Mouse (Mus musculus): Measurements from ENCODE around the gene Rnf216. TPM values are rescaled to one million over a fixed set of nuclear protein-coding genes. Genes with fewer than 3 reads are reported as not detected.

The Rnf216 gene
- polyA plus RNA-seq, 1 experiment from 2014 or later, result 33.1 TPM

- Histone ChIP-seq H3K4me1 (replicated peaks) (no peaks in the 10 kb centered on the region), H3K4me2 (no peak overlapping the region), H3K36me3 (no peaks in the 10 kb centered on the region), H3K9me3 (peaks cover 3% of the 10 kb centered on the region), H3K27me3 (no peaks in the 10 kb centered on the region), H3K9ac (no peak overlapping the region), H3K27ac (replicated peaks) (no peak overlapping the region), H3K4me3 (no peak overlapping the region)
- 91% methylated on average over 7 of the region's 7 CpGs for WGBS
- no peak for ATAC-seq (ENCODE audit: low read depth)
Observed at GRCm38 (mm10) chr5:143130342-143130741, 17.5 kb upstream of the Rnf216 start.

DNA sequence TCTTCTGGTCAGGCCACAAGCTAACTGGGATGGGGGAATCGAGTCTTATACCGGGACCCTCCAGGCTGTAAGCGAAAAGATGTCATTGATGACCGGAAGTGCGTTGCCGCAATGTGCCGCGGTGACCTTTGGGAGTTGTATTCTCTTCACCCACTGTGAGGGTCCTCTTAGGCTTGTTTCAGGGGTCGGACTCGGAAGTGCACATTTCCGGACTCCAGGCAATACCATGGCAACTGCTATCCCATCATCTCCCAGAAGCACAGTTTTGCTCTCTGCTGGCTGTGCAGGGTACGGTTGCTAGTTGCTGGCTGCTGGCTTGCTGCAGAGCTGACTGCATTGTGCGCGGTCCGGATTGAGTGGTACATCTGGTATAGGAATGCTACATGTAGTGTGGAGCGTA is 16.3 kb upstream of the Rnf216 start:
- WGBS, result 90% methylated on average over 16 of the region's 16 CpGs

GRCm38 (mm10) chr5:143127837-143128236 is 15.0 kb upstream of the Rnf216 start:
- 72% methylated on average over 8 of the region's 8 CpGs for WGBS
- Histone ChIP-seq H3K9ac (no peak overlapping the region), H3K4me1 (replicated peaks) (no peaks in the 10 kb centered on the region), H3K4me2 (no peak overlapping the region), H3K27me3 (no peaks in the 10 kb centered on the region), H3K9me3 (peaks cover 3% of the 10 kb centered on the region), H3K27ac (replicated peaks) (no peak overlapping the region), H3K4me3 (no peak overlapping the region), H3K36me3 (no peaks in the 10 kb centered on the region)
- ATAC-seq (ENCODE audit: low read depth), result no peak

More for the DNA sequence above, 16.3 kb upstream of the Rnf216 start:
- Histone ChIP-seq H3K4me1 (replicated peaks) (no peaks in the 10 kb centered on the region), H3K27ac (replicated peaks) (no peak overlapping the region), H3K4me2 (no peak overlapping the region), H3K4me3 (no peak overlapping the region), H3K9ac (no peak overlapping the region), H3K9me3 (peaks cover 3% of the 10 kb centered on the region), H3K36me3 (no peaks in the 10 kb centered on the region), H3K27me3 (no peaks in the 10 kb centered on the region)
- no peak for ATAC-seq (ENCODE audit: low read depth)

GRCm38 (mm10) chr5:143126908-143127307 is 14.1 kb upstream of the Rnf216 start:
- no peaks in the 10 kb centered on the region for H3K36me3 ChIP-seq
- H3K9ac ChIP-seq, result no peak overlapping the region
- 71% methylated on average over 4 of the region's 4 CpGs for WGBS
- no peak overlapping the region for H3K27ac ChIP-seq (replicated peaks)
- no peak for ATAC-seq (ENCODE audit: low read depth)
- no peak overlapping the region for H3K4me2 ChIP-seq
- no peaks in the 10 kb centered on the region for H3K27me3 ChIP-seq
- H3K9me3 ChIP-seq, result peaks cover 3% of the 10 kb centered on the region
- no peaks in the 10 kb centered on the region for H3K4me1 ChIP-seq (replicated peaks)
- H3K4me3 ChIP-seq, result no peak overlapping the region

DNA sequence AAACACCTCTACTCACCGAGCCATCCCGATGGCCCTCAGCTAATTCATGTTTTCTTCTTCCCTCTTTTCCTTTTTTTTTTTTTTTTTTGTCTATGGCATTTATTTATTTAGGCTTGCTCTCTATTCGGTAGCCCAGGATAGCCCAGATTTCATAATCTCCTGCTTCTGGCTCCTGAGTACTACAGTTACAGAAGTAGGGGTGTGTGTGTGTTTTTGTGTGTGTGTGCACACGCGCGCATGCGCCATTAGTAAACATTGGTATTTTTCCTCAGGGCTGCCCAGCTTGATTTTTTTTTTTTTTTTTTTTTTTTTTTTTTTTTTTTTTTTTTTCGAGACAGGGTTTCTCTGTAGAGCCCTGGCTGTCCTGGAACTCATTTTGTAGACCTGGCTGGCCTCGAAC is 13.3 kb upstream of the Rnf216 start:
- no peak overlapping the region for H3K4me3 ChIP-seq
- no peak for ATAC-seq (ENCODE audit: low read depth)
- H3K27me3 ChIP-seq, result no peaks in the 10 kb centered on the region
- H3K9me3 ChIP-seq, result peaks cover 3% of the 10 kb centered on the region
- 91% methylated on average over 9 of the region's 9 CpGs for WGBS
- no peak overlapping the region for H3K4me2 ChIP-seq
- H3K36me3 ChIP-seq, result no peaks in the 10 kb centered on the region
- no peaks in the 10 kb centered on the region for H3K4me1 ChIP-seq (replicated peaks)
- no peak overlapping the region for H3K27ac ChIP-seq (replicated peaks)
- no peak overlapping the region for H3K9ac ChIP-seq

- 45% methylated on average over 7 of the region's 7 CpGs for WGBS
- Histone ChIP-seq H3K36me3 (no peaks in the 10 kb centered on the region), H3K27ac (replicated peaks) (no peak overlapping the region; the same call in 1 of the 2 replicates), H3K4me2 (no peak overlapping the region), H3K4me3 (no peak overlapping the region), H3K27me3 (no peaks in the 10 kb centered on the region), H3K9ac (no peak overlapping the region), H3K9me3 (peaks cover 3% of the 10 kb centered on the region), H3K4me1 (replicated peaks) (no peaks in the 10 kb centered on the region)
- no peak for ATAC-seq (ENCODE audit: low read depth)
Observed at GRCm38 (mm10) chr5:143125601-143126000, 12.8 kb upstream of the Rnf216 start.

GRCm38 (mm10) chr5:143124805-143125378 is 12.1 kb upstream of the Rnf216 start:
- no peak overlapping the region for H3K27ac ChIP-seq (replicated peaks)
- no peaks in the 10 kb centered on the region for H3K4me1 ChIP-seq (replicated peaks)
- 85% methylated on average over 4 of the region's 4 CpGs for WGBS
- no peak overlapping the region for H3K4me2 ChIP-seq
- H3K4me3 ChIP-seq, result no peak overlapping the region
- H3K9ac ChIP-seq, result no peak overlapping the region
- H3K9me3 ChIP-seq, result peaks cover 3% of the 10 kb centered on the region
- ATAC-seq (ENCODE audit: low read depth), result no peak
- no peaks in the 10 kb centered on the region for H3K27me3 ChIP-seq
- no peaks in the 10 kb centered on the region for H3K36me3 ChIP-seq

- Histone ChIP-seq H3K27me3 (no peaks in the 10 kb centered on the region), H3K9ac (no peak overlapping the region), H3K36me3 (no peaks in the 10 kb centered on the region), H3K4me3 (no peak overlapping the region), H3K9me3 (no peaks in the 10 kb centered on the region), H3K4me1 (replicated peaks) (no peaks in the 10 kb centered on the region), H3K4me2 (no peak overlapping the region), H3K27ac (replicated peaks) (no peak overlapping the region)
- no peak for ATAC-seq (ENCODE audit: low read depth)
- 33% methylated on average over 1 of the region's 1 CpGs for WGBS
Observed at GRCm38 (mm10) chr5:143122673-143123072, 9.9 kb upstream of the Rnf216 start.

GRCm38 (mm10) chr5:143122125-143122524 is 9.3 kb upstream of the Rnf216 start:
- 83% methylated on average over 8 of the region's 8 CpGs for WGBS
- H3K9me3 ChIP-seq, result no peaks in the 10 kb centered on the region
- H3K4me3 ChIP-seq, result no peak overlapping the region
- H3K36me3 ChIP-seq, result no peaks in the 10 kb centered on the region
- no peak overlapping the region for H3K27ac ChIP-seq (replicated peaks)
- H3K27me3 ChIP-seq, result no peaks in the 10 kb centered on the region
- ATAC-seq (ENCODE audit: low read depth), result no peak
- no peak overlapping the region for H3K4me2 ChIP-seq
- H3K9ac ChIP-seq, result no peak overlapping the region
- H3K4me1 ChIP-seq (replicated peaks), result no peaks in the 10 kb centered on the region

- H3K27me3 ChIP-seq, result no peaks in the 10 kb centered on the region
- no peaks in the 10 kb centered on the region for H3K9me3 ChIP-seq
- WGBS, result 92% methylated on average over 3 of the region's 3 CpGs
- H3K4me2 ChIP-seq, result no peak overlapping the region
- peaks cover 21% of the 10 kb centered on the region for H3K4me1 ChIP-seq (replicated peaks)
- no peak overlapping the region for H3K4me3 ChIP-seq
- no peak overlapping the region for H3K27ac ChIP-seq (replicated peaks)
- H3K36me3 ChIP-seq, result no peaks in the 10 kb centered on the region
- no peak overlapping the region for H3K9ac ChIP-seq
- ATAC-seq (ENCODE audit: low read depth), result no peak
Observed at GRCm38 (mm10) chr5:143106842-143107241, 6.0 kb downstream of the Rnf216 start.

GRCm38 (mm10) chr5:143103231-143103630 is 9.6 kb downstream of the Rnf216 start:
- Histone ChIP-seq H3K36me3 (no peaks in the 10 kb centered on the region), H3K27me3 (no peaks in the 10 kb centered on the region)

DNA sequence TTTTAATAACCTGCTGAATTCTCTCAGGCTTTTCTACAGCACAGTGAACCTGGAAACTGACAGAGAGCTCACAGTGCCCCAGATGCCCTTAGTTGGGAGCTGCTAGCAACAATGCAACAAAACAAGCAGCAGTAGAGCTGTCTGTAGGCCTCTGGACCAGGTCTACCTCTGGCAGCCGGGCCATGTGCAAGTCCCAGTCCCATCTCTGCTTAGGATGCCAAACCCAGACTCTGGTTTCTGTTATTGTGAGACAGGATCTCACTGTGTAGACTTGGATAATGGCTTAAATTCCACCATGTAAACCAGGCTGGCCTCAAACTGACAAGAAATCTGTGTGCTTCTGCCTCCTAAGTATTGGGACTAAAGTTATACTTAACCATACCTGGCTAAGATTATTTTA is 11.2 kb downstream of the Rnf216 start:
- Histone ChIP-seq H3K4me3 (no peak overlapping the region), H3K27me3 (no peaks in the 10 kb centered on the region), H3K4me1 (replicated peaks) (peaks cover 27% of the 10 kb centered on the region), H3K9ac (no peak overlapping the region), H3K36me3 (no peaks in the 10 kb centered on the region), H3K9me3 (no peaks in the 10 kb centered on the region), H3K4me2 (no peak overlapping the region), H3K27ac (replicated peaks) (no peak overlapping the region)
- ATAC-seq (ENCODE audit: low read depth), result no peak
- WGBS, result 89% methylated on average over 1 of the region's 1 CpGs

More at GRCm38 (mm10) chr5:143103231-143103630, 9.6 kb downstream of the Rnf216 start:
- Histone ChIP-seq H3K9me3 (no peaks in the 10 kb centered on the region), H3K4me3 (no peak overlapping the region), H3K4me1 (replicated peaks) (peaks cover 27% of the 10 kb centered on the region), H3K9ac (no peak overlapping the region), H3K4me2 (no peak overlapping the region), H3K27ac (replicated peaks) (no peak overlapping the region)
- no peak for ATAC-seq (ENCODE audit: low read depth)
- 95% methylated on average over 2 of the region's 2 CpGs for WGBS

DNA sequence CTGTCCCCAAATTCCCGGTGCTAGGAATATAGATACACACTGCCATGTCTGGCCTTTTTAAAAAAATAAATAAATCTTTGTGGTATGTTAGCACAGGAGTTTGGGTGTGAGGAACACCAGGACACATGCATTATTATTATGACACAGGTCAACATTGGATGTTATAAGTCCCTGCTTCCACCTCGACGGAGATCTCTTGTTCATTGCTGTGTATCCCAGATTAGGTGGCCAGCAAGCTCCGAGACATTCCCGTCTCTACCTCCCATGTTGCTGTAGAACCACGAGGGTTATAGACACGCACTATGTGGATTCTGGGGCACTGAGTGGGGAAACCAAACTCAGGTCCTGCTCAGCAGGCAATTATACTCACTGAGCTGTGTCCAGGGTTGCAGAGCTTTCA is 17.5 kb downstream of the Rnf216 start:
- no peak overlapping the region for H3K27ac ChIP-seq (replicated peaks)
- 87% methylated on average over 7 of the region's 7 CpGs for WGBS
- peaks cover 34% of the 10 kb centered on the region for H3K36me3 ChIP-seq
- H3K4me1 ChIP-seq (replicated peaks), result peaks cover 6% of the 10 kb centered on the region; the same call in 1 of the 2 replicates
- H3K9ac ChIP-seq, result no peak overlapping the region
- H3K27me3 ChIP-seq, result no peaks in the 10 kb centered on the region
- H3K4me3 ChIP-seq, result no peak overlapping the region
- H3K4me2 ChIP-seq, result no peak overlapping the region
- no peaks in the 10 kb centered on the region for H3K9me3 ChIP-seq
- ATAC-seq (ENCODE audit: low read depth), result no peak

Data from neural tube, embryonic 13.5 days (tissue).